Mouse (Mus musculus) liver, embryonic 15.5 days (tissue): Measurements from ENCODE around the gene Zfp592. TPM values are rescaled to one million over a fixed set of nuclear protein-coding genes. Genes with fewer than 3 reads are reported as not detected.

Experiments
- ATAC-seq: fragments of 200-750 bp; cut with Nextera tagmentation; 2 replicates; pipeline ENCODE4 v1.8.0; 2017; ENCODE audit warnings: moderate number of reproducible peaks, mild to moderate bottlenecking, moderate library complexity; ENCODE audit not compliant: insufficient read depth
- H3K27ac ChIP-seq: fragments of 300-500 bp; sonication (generic); replicated peaks from 2 replicates; pipeline ENCODE4 v1.5.1; 2015; ENCODE audit warnings: mild to moderate bottlenecking, inconsistent platforms
- H3K27me3 ChIP-seq: fragments of 300-500 bp; sonication (generic); 2 replicates; pipeline ENCODE4 v1.6.1; 2015; ENCODE audit warnings: mild to moderate bottlenecking, inconsistent platforms
- H3K36me3 ChIP-seq: fragments of 300-500 bp; sonication (generic); replicated peaks from 2 replicates; pipeline ENCODE4 v1.6.1; 2015; ENCODE audit warnings: moderate library complexity, mild to moderate bottlenecking, inconsistent platforms
- H3K4me1 ChIP-seq: fragments of 300-500 bp; sonication (generic); replicated peaks from 2 replicates; pipeline ENCODE4 v1.6.1; 2015; ENCODE audit warnings: inconsistent platforms
- H3K4me2 ChIP-seq: fragments of 300-500 bp; sonication (generic); 2 replicates; pipeline ENCODE4 v1.6.1; 2015; ENCODE audit warnings: moderate library complexity, mild to moderate bottlenecking, inconsistent platforms
- H3K4me3 ChIP-seq: fragments of 300-500 bp; sonication (generic); replicated peaks from 2 replicates; pipeline ENCODE4 v1.5.1; 2015; ENCODE audit warnings: mild to moderate bottlenecking, inconsistent platforms
- H3K9ac ChIP-seq: fragments of 300-500 bp; sonication (generic); 2 replicates; pipeline ENCODE4 v1.6.1; 2015; ENCODE audit warnings: moderate library complexity, mild to moderate bottlenecking, inconsistent platforms
- H3K9me3 ChIP-seq: fragments of 300-500 bp; sonication (generic); replicated peaks from 2 replicates; pipeline ENCODE4 v1.6.1; 2016; ENCODE audit warnings: inconsistent platforms
- WGBS: fragments of 180-500 bp; shearing (Covaris S2); methylation state at CpG from one replicate; pipeline ENCODE4 v1.1.7; 2015; ENCODE audit warnings: mixed read lengths; ENCODE audit not compliant: insufficient replicate concordance; 5-methylcytosine and 5-hydroxymethylcytosine counted together
- polyA plus RNA-seq: library from polyadenylated mRNA; unstranded; fragments of >200 nt; fragmentation: Nextera tagmentation; extraction: Ambion mirVana; gene quantifications from 2 replicates; pipeline ENCODE4 v1.2.1, GENCODE M21; 2015

Zfp592 gene
- polyA plus RNA-seq, 1 experiment from 2014 or later: 5.5 TPM

DNA sequence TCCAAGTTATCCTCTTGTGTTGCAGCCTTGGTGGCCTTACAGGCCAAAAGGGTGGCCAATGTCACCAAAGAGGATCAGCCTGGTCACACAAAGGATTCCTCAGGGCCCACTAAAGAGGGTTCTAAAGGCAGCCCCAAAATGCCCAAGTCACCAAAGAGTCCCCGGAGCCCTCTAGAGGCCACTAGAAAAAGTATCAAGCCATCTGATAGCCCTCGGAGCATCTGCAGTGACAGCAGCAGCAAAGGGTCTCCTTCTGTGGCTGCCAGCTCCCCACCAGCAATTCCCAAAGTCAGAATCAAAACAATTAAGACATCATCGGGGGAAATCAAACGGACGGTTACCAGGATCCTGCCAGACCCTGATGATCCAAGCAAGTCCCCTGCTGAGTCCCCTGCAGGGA is 30.6 kb downstream of the Zfp592 start:
- Histone ChIP-seq H3K4me2 (no peak overlapping the region), H3K9ac (no peak overlapping the region), H3K27ac (no peak overlapping the region), H3K27me3 (no peaks in the 10 kb centered on the region), H3K4me3 (no peak overlapping the region), H3K36me3 (peaks cover 72% of the 10 kb centered on the region), H3K9me3 (no peaks in the 10 kb centered on the region), H3K4me1 (peaks cover 31% of the 10 kb centered on the region)
- WGBS: 82% methylated on average over 5 of the region's 5 CpGs
- ATAC-seq: no peak

DNA sequence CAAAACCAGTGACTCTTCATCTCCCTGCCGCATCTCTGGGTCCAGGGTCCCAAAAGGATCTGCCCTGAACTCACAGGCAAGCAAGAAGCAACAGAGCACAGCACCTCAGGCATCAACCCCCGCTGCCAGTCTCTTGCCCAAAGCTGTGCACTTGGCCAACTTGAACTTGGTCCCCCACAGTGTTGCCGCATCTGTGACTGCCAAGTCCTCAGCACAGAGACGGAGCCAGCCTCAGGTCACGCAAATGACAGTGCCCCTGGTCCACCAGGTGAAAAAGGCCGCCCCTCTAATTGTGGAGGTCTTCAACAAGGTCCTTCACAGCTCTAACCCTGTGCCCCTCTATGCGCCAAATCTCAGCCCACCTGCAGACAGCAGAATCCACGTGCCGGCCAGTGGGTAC is 31.2 kb downstream of the Zfp592 start:
- no peak overlapping the region for H3K27ac ChIP-seq
- ATAC-seq: no peak
- H3K4me2 ChIP-seq: no peak overlapping the region
- no peaks in the 10 kb centered on the region for H3K9me3 ChIP-seq
- 88% methylated on average over 9 of the region's 9 CpGs for WGBS
- peaks cover 77% of the 10 kb centered on the region for H3K36me3 ChIP-seq
- peaks cover 31% of the 10 kb centered on the region for H3K4me1 ChIP-seq
- H3K9ac ChIP-seq: no peak overlapping the region
- H3K27me3 ChIP-seq: no peaks in the 10 kb centered on the region
- H3K4me3 ChIP-seq: no peak overlapping the region

DNA sequence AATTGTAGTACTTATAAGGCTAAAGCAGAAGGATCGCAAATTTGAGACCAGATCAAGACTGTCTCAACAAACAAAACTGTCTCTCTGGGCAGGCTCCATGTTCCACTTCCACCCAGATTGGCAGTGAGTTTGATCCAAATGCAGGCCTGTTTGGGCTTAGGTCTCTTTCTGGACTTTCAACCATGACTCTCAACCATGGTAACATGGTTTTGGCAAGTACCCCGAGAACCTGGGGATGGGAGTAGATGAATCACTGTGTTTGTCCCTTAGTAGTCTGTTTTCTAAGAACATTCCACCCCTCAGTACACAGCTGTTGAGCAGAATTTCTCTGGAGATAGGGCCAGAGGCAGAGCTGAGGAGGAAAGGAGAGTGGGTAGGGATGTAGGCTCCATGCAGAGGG is 32.3 kb downstream of the Zfp592 start:
- Histone ChIP-seq H3K9ac (no peak overlapping the region), H3K4me2 (no peak overlapping the region), H3K27me3 (no peaks in the 10 kb centered on the region), H3K4me1 (peaks cover 26% of the 10 kb centered on the region), H3K4me3 (no peak overlapping the region), H3K9me3 (no peaks in the 10 kb centered on the region), H3K27ac (no peak overlapping the region; the same call in 1 of the 2 replicates), H3K36me3 (peaks cover 77% of the 10 kb centered on the region)
- 91% methylated on average over 2 of the region's 2 CpGs for WGBS
- no peak for ATAC-seq

GRCm38 (mm10) chr7:81039711-81040110 is 46.2 kb downstream of the Zfp592 start:
- no peak for ATAC-seq
- 75% methylated on average over 2 of the region's 2 CpGs for WGBS
- H3K27me3 ChIP-seq: no peaks in the 10 kb centered on the region
- no peak overlapping the region for H3K4me3 ChIP-seq
- H3K9me3 ChIP-seq: no peaks in the 10 kb centered on the region
- H3K36me3 ChIP-seq: peaks cover 86% of the 10 kb centered on the region
- H3K27ac ChIP-seq: no peak overlapping the region
- no peaks in the 10 kb centered on the region for H3K4me1 ChIP-seq
- H3K9ac ChIP-seq: no peak overlapping the region
- no peak overlapping the region for H3K4me2 ChIP-seq

- Histone ChIP-seq H3K36me3 (peaks cover 62% of the 10 kb centered on the region), H3K9me3 (no peaks in the 10 kb centered on the region), H3K4me2 (no peak overlapping the region), H3K27me3 (no peaks in the 10 kb centered on the region), H3K4me1 (no peaks in the 10 kb centered on the region), H3K4me3 (no peak overlapping the region), H3K9ac (no peak overlapping the region), H3K27ac (no peak overlapping the region)
- ATAC-seq: no peak
- 78% methylated on average over 5 of the region's 5 CpGs for WGBS
These were observed 49.6 kb downstream of the Zfp592 start for GRCm38 (mm10) chr7:81043023-81043620.

- H3K9ac ChIP-seq: no peak overlapping the region
These were observed 54.4 kb downstream of the Zfp592 start for GRCm38 (mm10) chr7:81047847-81048246.

DNA sequence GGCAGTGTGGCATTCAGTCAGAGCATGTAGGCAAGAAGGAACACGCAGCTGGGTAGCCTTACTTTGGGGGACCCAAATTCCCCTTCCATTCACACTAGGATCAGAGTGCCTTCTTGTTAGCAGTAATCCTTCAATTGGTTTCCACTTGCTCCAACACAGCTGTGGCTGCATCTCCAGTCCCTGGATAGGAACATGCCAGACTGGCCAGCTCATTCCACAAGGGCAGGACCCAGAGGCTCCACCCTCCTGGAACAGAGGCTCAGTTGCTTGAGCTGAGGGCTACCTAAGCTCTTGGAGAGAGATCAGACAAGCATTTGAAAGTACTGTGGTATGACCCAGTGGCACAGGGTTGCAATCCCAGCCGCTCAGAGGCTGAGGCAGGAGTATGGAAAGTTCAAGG is 55.0 kb downstream of the Zfp592 start:
- Histone ChIP-seq H3K27ac (no peak overlapping the region), H3K27me3 (no peaks in the 10 kb centered on the region), H3K9me3 (no peaks in the 10 kb centered on the region), H3K4me3 (no peak overlapping the region), H3K4me2 (no peak overlapping the region), H3K9ac (no peak overlapping the region), H3K36me3 (peaks cover 8% of the 10 kb centered on the region), H3K4me1 (no peaks in the 10 kb centered on the region)
- WGBS: 84% methylated on average over 2 of the region's 2 CpGs
- no peak for ATAC-seq

More at GRCm38 (mm10) chr7:81047847-81048246, 54.4 kb downstream of the Zfp592 start:
- Histone ChIP-seq H3K4me2 (no peak overlapping the region), H3K27ac (no peak overlapping the region), H3K4me3 (no peak overlapping the region), H3K9me3 (no peaks in the 10 kb centered on the region), H3K4me1 (no peaks in the 10 kb centered on the region), H3K36me3 (peaks cover 14% of the 10 kb centered on the region), H3K27me3 (no peaks in the 10 kb centered on the region)
- 58% methylated on average over 3 of the region's 3 CpGs for WGBS
- ATAC-seq: no peak

- no peaks in the 10 kb centered on the region for H3K9me3 ChIP-seq
- no peak overlapping the region for H3K9ac ChIP-seq
- ATAC-seq: no peak
- no peaks in the 10 kb centered on the region for H3K27me3 ChIP-seq
- H3K4me3 ChIP-seq: no peak overlapping the region
- no peaks in the 10 kb centered on the region for H3K4me1 ChIP-seq
- no peak overlapping the region for H3K4me2 ChIP-seq
- no peak overlapping the region for H3K27ac ChIP-seq
- no peaks in the 10 kb centered on the region for H3K36me3 ChIP-seq
- 62% methylated on average over 5 of the region's 5 CpGs for WGBS
These were observed 56.5 kb downstream of the Zfp592 start for GRCm38 (mm10) chr7:81049966-81050365.

GRCm38 (mm10) chr7:81055709-81056370 is 62.4 kb downstream of the Zfp592 start:
- no peak overlapping the region for H3K27ac ChIP-seq
- H3K4me3 ChIP-seq: no peak overlapping the region
- WGBS: 74% methylated on average over 11 of the region's 11 CpGs
- no peaks in the 10 kb centered on the region for H3K27me3 ChIP-seq
- H3K36me3 ChIP-seq: no peaks in the 10 kb centered on the region
- no peak for ATAC-seq
- no peak overlapping the region for H3K4me2 ChIP-seq
- H3K9me3 ChIP-seq: no peaks in the 10 kb centered on the region
- peaks cover 31% of the 10 kb centered on the region for H3K4me1 ChIP-seq
- H3K9ac ChIP-seq: no peak overlapping the region

- H3K4me2 ChIP-seq: peak within 1 kb of the TSS; percentile 79
- peak within 1 kb of the TSS; percentile 42 for H3K4me3 ChIP-seq
- peak; percentile 79 for ATAC-seq
- H3K4me1 ChIP-seq: peaks cover 31% of the 10 kb centered on the region
- no peaks in the 10 kb centered on the region for H3K9me3 ChIP-seq
- H3K36me3 ChIP-seq: no peaks in the 10 kb centered on the region
- WGBS: 10% methylated on average over 27 of the region's 27 CpGs
- peak within 1 kb of the TSS; percentile 55 for H3K27ac ChIP-seq
- no peaks in the 10 kb centered on the region; the same call in 1 of the 2 replicates for H3K27me3 ChIP-seq
- H3K9ac ChIP-seq: peak within 1 kb of the TSS; percentile 39; the same call in 1 of the 2 replicates
These were observed 64.0 kb downstream of the Zfp592 start, which contains the start of gene Alpk3 for GRCm38 (mm10) chr7:81057471-81057870. Gene Alpk3, plus strand, starts transcription at chr7:81057600.

DNA sequence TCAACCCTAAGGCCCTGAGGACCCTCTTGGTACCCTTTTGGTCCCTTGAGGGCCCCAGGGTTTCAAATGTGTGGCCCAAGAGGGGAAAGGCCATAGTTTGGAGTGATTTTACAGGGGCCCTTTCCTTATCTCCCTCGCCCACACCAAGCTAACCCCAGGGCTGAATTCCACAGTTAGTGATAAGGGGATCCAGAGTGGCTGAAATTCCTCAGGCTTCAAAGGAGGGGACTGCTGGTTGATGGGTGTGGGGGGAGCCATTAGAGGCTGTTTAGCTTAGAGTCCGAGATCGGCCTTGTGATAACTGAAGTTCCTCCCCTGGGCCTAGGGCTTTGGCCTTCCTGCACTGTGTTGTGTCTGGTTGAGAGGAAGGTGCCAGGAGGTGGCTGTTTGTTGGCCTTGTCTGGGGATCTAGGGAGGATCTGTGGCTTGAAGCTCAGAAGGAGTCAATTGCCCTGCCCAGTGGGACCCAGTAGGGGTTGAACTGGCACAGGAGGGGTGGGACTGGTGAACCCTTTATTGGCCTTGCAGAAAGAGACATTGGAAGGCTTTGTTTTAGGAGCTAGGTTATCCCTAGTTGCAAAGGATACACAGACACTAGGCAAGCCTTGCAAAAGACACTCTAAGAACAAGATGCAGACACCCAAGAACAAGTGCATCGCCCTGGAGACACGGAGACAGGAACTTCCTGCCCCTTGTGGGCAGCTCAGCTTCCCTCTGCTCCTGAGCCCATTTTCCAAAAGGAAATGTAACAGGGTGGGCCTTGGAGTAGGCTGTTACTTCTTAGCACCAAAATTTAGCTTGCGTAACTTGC is 64.6 kb downstream of the Zfp592 start:
- no peaks in the 10 kb centered on the region for H3K36me3 ChIP-seq
- H3K9ac ChIP-seq: peak overlapping the region; percentile 39; the same call in 1 of the 2 replicates
- WGBS: 22% methylated on average over 6 of the region's 6 CpGs
- H3K27ac ChIP-seq: peak overlapping the region; percentile 55
- peak; percentile 90 for ATAC-seq
- H3K4me3 ChIP-seq: peak overlapping the region; percentile 42
- peaks cover 31% of the 10 kb centered on the region for H3K4me1 ChIP-seq
- no peaks in the 10 kb centered on the region for H3K9me3 ChIP-seq
- peak overlapping the region; percentile 79 for H3K4me2 ChIP-seq
- no peaks in the 10 kb centered on the region; the same call in 1 of the 2 replicates for H3K27me3 ChIP-seq
